Mouse (Mus musculus): ENCODE measurements around the gene Samd9l.
"Not testable (repeated sequence)": the region's sequence is repeated elsewhere in the genome, so short reads cannot be mapped to it uniquely, and the experiment has no call there.

The Samd9l gene

GRCm38 (mm10) chr6:3343603-3344247, 55.6 kb downstream of the Samd9l start:
- peak; percentile 15 for DNase-seq (ENCODE audit: low read depth, low spot score)

DNA sequence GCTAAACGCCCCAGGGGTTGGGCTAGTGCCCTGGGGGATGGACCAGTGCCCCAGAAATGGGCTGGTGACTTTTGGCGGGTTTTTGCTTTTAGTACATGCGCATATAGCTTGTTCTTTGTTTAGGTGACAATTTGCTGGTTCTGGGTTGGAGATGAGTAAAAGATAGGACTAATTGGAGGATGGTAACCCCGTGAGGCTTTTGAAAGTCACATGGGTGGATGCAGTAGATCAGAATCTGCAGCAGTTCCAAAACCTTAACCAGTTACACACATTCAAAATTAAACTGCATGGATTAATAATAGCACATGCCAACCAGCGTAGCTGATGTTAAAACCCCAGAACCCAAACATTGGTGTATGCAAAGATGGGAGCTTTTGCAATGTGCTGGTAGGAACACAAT, 57.9 kb downstream of the Samd9l start:
- no peak for DNase-seq (ENCODE audit: low read depth, low spot score)

- not testable (repeated sequence) for DNase-seq (ENCODE audit: low read depth, low spot score)
These were observed 58.4 kb downstream of the Samd9l start for GRCm38 (mm10) chr6:3340928-3341327.

DNA sequence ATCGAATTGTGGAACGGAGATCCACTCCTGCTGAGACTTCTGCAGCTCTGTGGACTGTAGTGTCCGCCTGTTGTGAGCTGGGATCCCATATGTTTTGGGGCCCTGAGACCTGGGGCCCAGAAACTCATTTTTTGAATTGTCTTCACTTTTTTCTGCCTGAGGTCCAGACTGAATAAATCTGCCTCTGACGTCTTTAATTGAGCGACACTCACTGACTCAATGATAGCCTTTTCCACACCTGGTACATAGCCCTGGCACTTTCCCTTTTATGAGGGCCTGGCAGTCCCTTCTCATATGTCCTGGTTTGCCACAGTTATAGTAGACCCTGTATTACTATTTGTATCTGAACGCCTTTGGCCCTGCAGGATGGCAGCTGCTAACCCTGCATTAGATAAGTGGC, 60.2 kb downstream of the Samd9l start:
- not testable (repeated sequence) for DNase-seq (ENCODE audit: low read depth, low spot score)
